Mouse (Mus musculus) limb, embryonic 11.5 days (tissue): Measurements from ENCODE around the gene Cyp3a13. TPM values are rescaled to one million over a fixed set of nuclear protein-coding genes. Genes with fewer than 3 reads are reported as not detected.
A peak's percentile ranks its signal among the peaks of the same experiment; 100 is the strongest.
"Not testable (repeated sequence)": the region's sequence is repeated elsewhere in the genome, so short reads cannot be mapped to it uniquely, and the experiment has no call there.

ENCODE experiments used
- ATAC-seq: fragments of 200-750 bp; cut with Nextera tagmentation; 2 replicates; pipeline ENCODE4 v1.8.0; 2017; ENCODE audit warnings: low read depth; ENCODE audit not compliant: insufficient number of reproducible peaks, low FRiP score, low TSS enrichment
- DNase-seq: peaks from one replicate; pipeline ENCODE4 v3.0.0-alpha.2; 2015; ENCODE audit warnings: low spot score
- H3K27ac ChIP-seq: fragments of 300-500 bp; sonication (generic); replicated peaks from 2 replicates; pipeline ENCODE4 v1.5.1; 2014; ENCODE audit warnings: low read depth, mild to moderate bottlenecking, low read length
- H3K27me3 ChIP-seq: fragments of 300-500 bp; sonication (generic); 2 replicates; pipeline ENCODE4 v1.6.1; 2014; ENCODE audit warnings: mild to moderate bottlenecking, low read length, mixed read lengths; ENCODE audit not compliant: control insufficient read depth, insufficient read depth
- H3K36me3 ChIP-seq: fragments of 300-500 bp; sonication (generic); 2 replicates; pipeline ENCODE4 v1.6.1; 2014; ENCODE audit warnings: mild to moderate bottlenecking, low read length, moderate library complexity, mixed read lengths; ENCODE audit not compliant: control insufficient read depth, insufficient read depth
- H3K4me1 ChIP-seq: fragments of 300-500 bp; sonication (generic); 2 replicates; pipeline ENCODE4 v1.6.1; 2014; ENCODE audit warnings: low read length, mixed read lengths; ENCODE audit not compliant: control insufficient read depth, insufficient read depth
- H3K4me2 ChIP-seq: fragments of 300-500 bp; sonication (generic); 2 replicates; pipeline ENCODE4 v1.6.1; 2014; ENCODE audit warnings: low read depth, mild to moderate bottlenecking, moderate library complexity; ENCODE audit not compliant: severe bottlenecking
- H3K4me3 ChIP-seq: fragments of 300-500 bp; sonication (generic); 2 replicates; pipeline ENCODE4 v1.5.1; 2014; ENCODE audit warnings: low read depth, low read length
- H3K9ac ChIP-seq: fragments of 300-500 bp; sonication (generic); 2 replicates; pipeline ENCODE4 v1.6.1; 2014; ENCODE audit warnings: mild to moderate bottlenecking, low read length
- H3K9me3 ChIP-seq: fragments of 300-500 bp; sonication (generic); 2 replicates; pipeline ENCODE4 v1.6.1; 2016; ENCODE audit warnings: low read length; ENCODE audit not compliant: control insufficient read depth
- WGBS: fragments of 180-500 bp; shearing (Covaris S2); extraction: QIAGEN DNeasy Blood & Tissue Kit; methylation state at CpG from one replicate; pipeline ENCODE4 v1.1.7; 2014; 5-methylcytosine and 5-hydroxymethylcytosine counted together
- polyA plus RNA-seq: library from polyadenylated mRNA; unstranded; fragments of >200 nt; fragmentation: Nextera tagmentation; extraction: Ambion mirVana; gene quantifications from 2 replicates; pipeline ENCODE4 v1.2.1, GENCODE M21; 2014

Gene Cyp3a13
- polyA plus RNA-seq, 1 experiment from 2014 or later, result not detected

- no peaks in the 10 kb centered on the region for H3K4me1 ChIP-seq
- DNase-seq (no peak), ATAC-seq (no peak)
- no peak overlapping the region for H3K9ac ChIP-seq
- H3K4me3 ChIP-seq, result no peak overlapping the region
- H3K27me3 ChIP-seq, result no peaks in the 10 kb centered on the region
- no peaks in the 10 kb centered on the region for H3K9me3 ChIP-seq
- H3K4me2 ChIP-seq, result no peak overlapping the region
- WGBS, result 82% methylated on average over 1 of the region's 1 CpGs
- H3K36me3 ChIP-seq, result no peaks in the 10 kb centered on the region
- H3K27ac ChIP-seq, result no peak overlapping the region
Measured at GRCm38 (mm10) chr5:137887666-137888065, 33.8 kb downstream of the Cyp3a13 start.

- Histone ChIP-seq H3K4me1 (no peaks in the 10 kb centered on the region), H3K4me3 (no peak overlapping the region), H3K36me3 (no peaks in the 10 kb centered on the region), H3K4me2 (no peak overlapping the region), H3K9ac (no peak overlapping the region), H3K27me3 (no peaks in the 10 kb centered on the region), H3K27ac (no peak overlapping the region), H3K9me3 (no peaks in the 10 kb centered on the region)
- WGBS, result 14% methylated on average over 2 of the region's 2 CpGs
- ATAC-seq (no peak), DNase-seq (peak; percentile 60)
Measured at GRCm38 (mm10) chr5:137885894-137886293, 35.5 kb downstream of the Cyp3a13 start.

- no peak for DNase-seq
- 89% methylated on average over 3 of the region's 3 CpGs for WGBS
- Histone ChIP-seq H3K36me3 (no peaks in the 10 kb centered on the region), H3K4me2 (no peak overlapping the region), H3K4me1 (no peaks in the 10 kb centered on the region), H3K27me3 (no peaks in the 10 kb centered on the region), H3K4me3 (no peak overlapping the region), H3K9me3 (no peaks in the 10 kb centered on the region), H3K9ac (no peak overlapping the region), H3K27ac (no peak overlapping the region)
- no peak for ATAC-seq
Measured at GRCm38 (mm10) chr5:137883345-137883744, 38.1 kb downstream of the Cyp3a13 start.

- Histone ChIP-seq H3K9ac (no peak overlapping the region), H3K4me2 (no peak overlapping the region)
- WGBS, result 89% methylated on average over 4 of the region's 4 CpGs
Measured at GRCm38 (mm10) chr5:137882922-137883321, 38.5 kb downstream of the Cyp3a13 start.

GRCm38 (mm10) chr5:137877860-137878259 lies 43.6 kb downstream of the Cyp3a13 start:
- no peaks in the 10 kb centered on the region for H3K36me3 ChIP-seq
- H3K27me3 ChIP-seq, result no peaks in the 10 kb centered on the region
- no peak overlapping the region for H3K27ac ChIP-seq
- no peaks in the 10 kb centered on the region for H3K9me3 ChIP-seq
- WGBS, result 64% methylated on average over 2 of the region's 2 CpGs
- H3K9ac ChIP-seq, result no peak overlapping the region
- DNase-seq (no peak), ATAC-seq (no peak)
- no peak overlapping the region for H3K4me2 ChIP-seq
- H3K4me1 ChIP-seq, result no peaks in the 10 kb centered on the region
- H3K4me3 ChIP-seq, result no peak overlapping the region

More at GRCm38 (mm10) chr5:137882922-137883321, 38.5 kb downstream of the Cyp3a13 start:
- Histone ChIP-seq H3K27me3 (no peaks in the 10 kb centered on the region), H3K4me1 (no peaks in the 10 kb centered on the region), H3K36me3 (no peaks in the 10 kb centered on the region), H3K4me3 (no peak overlapping the region), H3K27ac (no peak overlapping the region), H3K9me3 (no peaks in the 10 kb centered on the region)
- DNase-seq, result no peak
- ATAC-seq, result no peak

GRCm38 (mm10) chr5:137875054-137875453 lies 46.4 kb downstream of the Cyp3a13 start:
- WGBS, result 81% methylated on average over 2 of the region's 2 CpGs
- DNase-seq (no peak), ATAC-seq (no peak)

GRCm38 (mm10) chr5:137872381-137872702 lies 49.1 kb downstream of the Cyp3a13 start:
- H3K9me3 ChIP-seq, H3K4me3 ChIP-seq, H3K4me2 ChIP-seq, DNase-seq, H3K9ac ChIP-seq, H3K27ac ChIP-seq, H3K4me1 ChIP-seq, ATAC-seq, H3K27me3 ChIP-seq, H3K36me3 ChIP-seq: not testable (repeated sequence)
- WGBS, result 31% methylated on average over 1 of the region's 1 CpGs

More at GRCm38 (mm10) chr5:137875054-137875453, 46.4 kb downstream of the Cyp3a13 start:
- H3K36me3 ChIP-seq, result no peaks in the 10 kb centered on the region
- H3K4me3 ChIP-seq, result no peak overlapping the region
- no peak overlapping the region for H3K9ac ChIP-seq
- H3K27ac ChIP-seq, result no peak overlapping the region
- no peak overlapping the region for H3K4me2 ChIP-seq
- H3K9me3 ChIP-seq, result no peaks in the 10 kb centered on the region
- H3K4me1 ChIP-seq, result no peaks in the 10 kb centered on the region
- H3K27me3 ChIP-seq, result no peaks in the 10 kb centered on the region

- ATAC-seq, H3K9me3 ChIP-seq, H3K9ac ChIP-seq, H3K27ac ChIP-seq, H3K4me1 ChIP-seq, H3K4me3 ChIP-seq, DNase-seq, H3K27me3 ChIP-seq, H3K4me2 ChIP-seq, H3K36me3 ChIP-seq: not testable (repeated sequence)
- 70% methylated on average over 2 of the region's 3 CpGs for WGBS
Measured at GRCm38 (mm10) chr5:137871644-137872380, 49.6 kb downstream of the Cyp3a13 start, which contains the start of gene Pilrb2. Pilrb2 (minus strand) TSS chr5:137871815.

GRCm38 (mm10) chr5:137868600-137868999 lies 52.8 kb downstream of the Cyp3a13 start:
- not testable (repeated sequence) for H3K27ac ChIP-seq, H3K4me1 ChIP-seq, H3K9ac ChIP-seq, H3K27me3 ChIP-seq, H3K4me2 ChIP-seq, H3K9me3 ChIP-seq, H3K4me3 ChIP-seq, ATAC-seq, DNase-seq, H3K36me3 ChIP-seq
- 64% methylated on average over 2 of the region's 2 CpGs for WGBS
